Mouse (Mus musculus): ENCODE data around the gene Hbp1. TPM values are rescaled to one million over a fixed set of nuclear protein-coding genes. Genes with fewer than 3 reads are reported as not detected.

The Hbp1 gene
- 102 and 113 TPM in 2 replicates for total RNA-seq (2021)
- long read RNA-seq, experiment 1, transcript Hbp1-202 (11 exons, 3,142 nt), result major isoform, 131 of 173 reads
- long read RNA-seq, experiment 1, partial matches to known transcripts, result 19 of 173 reads
- long read RNA-seq, experiment 1, other reads (novel, unspliced or antisense), result 19 of 173 reads
- long read RNA-seq, experiment 2, transcript Hbp1-202 (11 exons, 3,142 nt), result major isoform, 64 of 94 reads
- long read RNA-seq, experiment 2, partial matches to known transcripts, result 14 of 94 reads
- long read RNA-seq, experiment 2, other reads (novel, unspliced or antisense), result 14 of 94 reads

GRCm38 (mm10) chr12:31949759-31950658 lies at the start of gene Hbp1:
Gene Hbp1, minus strand, starts transcription at chr12:31950535.
- DNase-seq, result peak; percentile 99

GRCm38 (mm10) chr12:31998706-31999105 lies 48.4 kb upstream of the Hbp1 start:
- no peak for DNase-seq

- no peak for DNase-seq
These were observed 47.1 kb upstream of the Hbp1 start for GRCm38 (mm10) chr12:31997328-31997878.

- DNase-seq, result no peak
These were observed 46.5 kb upstream of the Hbp1 start for GRCm38 (mm10) chr12:31996877-31997276.

DNA sequence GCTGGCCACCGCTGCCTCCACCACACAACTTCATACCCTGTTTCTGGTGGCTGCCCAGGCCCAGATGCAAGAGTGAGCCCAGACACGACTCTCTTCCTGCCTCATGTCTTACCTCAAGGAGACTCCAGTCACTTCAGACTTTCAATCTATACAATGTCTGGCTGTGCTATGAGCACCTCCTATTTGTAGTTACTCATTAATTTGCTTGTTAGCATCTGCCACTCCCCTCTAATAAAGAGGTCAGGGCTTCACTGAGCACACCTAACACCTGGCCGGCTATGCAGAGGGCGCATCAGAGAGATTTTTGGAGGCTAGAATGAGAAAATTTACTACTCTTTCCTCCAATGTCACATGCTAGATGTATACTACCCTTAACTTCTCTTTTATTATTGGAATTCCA lies 40.2 kb upstream of the Hbp1 start:
- no peak for DNase-seq

GRCm38 (mm10) chr12:31989726-31990125 lies 39.4 kb upstream of the Hbp1 start:
- no peak for DNase-seq

GRCm38 (mm10) chr12:31986463-31986862 lies 36.1 kb upstream of the Hbp1 start:
- DNase-seq, result no peak

- DNase-seq, result no peak
These were observed 35.4 kb upstream of the Hbp1 start for GRCm38 (mm10) chr12:31985738-31986137.

DNA sequence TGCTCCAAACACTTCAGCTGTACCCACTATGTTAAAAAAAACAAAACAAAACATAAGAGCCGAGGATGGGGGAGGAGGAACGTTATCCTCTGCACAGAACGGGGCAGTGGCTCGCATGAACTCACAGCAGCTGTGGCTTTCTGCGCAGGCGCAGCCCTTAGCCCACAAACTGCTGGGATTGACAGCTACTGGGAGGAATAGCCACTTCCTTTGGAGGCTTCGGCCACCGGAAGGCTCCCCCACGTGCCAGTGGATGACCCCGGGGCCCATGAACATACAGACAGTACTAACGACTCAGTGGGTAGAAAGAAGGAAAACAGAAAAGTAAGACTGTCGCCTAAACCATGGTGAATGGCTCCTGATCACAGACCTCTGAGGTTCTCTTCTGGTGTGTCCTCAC lies 34.3 kb upstream of the Hbp1 start:
- no peak for DNase-seq

GRCm38 (mm10) chr12:31984206-31984605 lies 33.9 kb upstream of the Hbp1 start:
- DNase-seq, result no peak

GRCm38 (mm10) chr12:31983769-31984168 lies 33.4 kb upstream of the Hbp1 start:
- DNase-seq, result no peak

- DNase-seq, result no peak
These were observed 32.9 kb upstream of the Hbp1 start for GRCm38 (mm10) chr12:31983238-31983637.

DNA sequence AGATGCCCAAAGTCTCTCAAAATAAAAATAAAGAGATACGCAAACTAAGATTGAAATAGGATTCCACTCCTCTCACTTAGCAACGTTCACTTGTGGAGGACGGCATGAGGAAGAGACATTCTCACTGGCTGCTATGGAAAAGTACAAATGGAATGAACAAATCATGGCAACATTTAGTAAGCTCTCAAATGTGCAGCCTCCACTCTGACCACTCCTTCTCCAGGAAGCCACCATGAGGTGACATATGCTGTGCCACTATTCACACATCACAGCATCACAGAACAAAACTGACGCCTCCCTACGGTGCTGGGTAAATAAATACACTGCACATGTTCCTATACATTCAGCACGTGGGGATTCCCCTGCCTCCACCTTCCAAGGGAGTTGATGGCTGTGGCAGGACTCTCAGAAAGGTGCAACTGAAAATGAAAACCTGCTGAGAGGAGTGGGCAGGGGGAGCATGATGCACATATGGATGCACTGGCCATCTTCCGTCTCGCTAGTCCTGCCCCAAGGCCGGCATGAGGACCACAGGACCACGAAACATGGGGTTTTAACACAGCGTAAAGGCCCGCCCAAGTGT lies 27.4 kb upstream of the Hbp1 start:
- no peak for DNase-seq

DNA sequence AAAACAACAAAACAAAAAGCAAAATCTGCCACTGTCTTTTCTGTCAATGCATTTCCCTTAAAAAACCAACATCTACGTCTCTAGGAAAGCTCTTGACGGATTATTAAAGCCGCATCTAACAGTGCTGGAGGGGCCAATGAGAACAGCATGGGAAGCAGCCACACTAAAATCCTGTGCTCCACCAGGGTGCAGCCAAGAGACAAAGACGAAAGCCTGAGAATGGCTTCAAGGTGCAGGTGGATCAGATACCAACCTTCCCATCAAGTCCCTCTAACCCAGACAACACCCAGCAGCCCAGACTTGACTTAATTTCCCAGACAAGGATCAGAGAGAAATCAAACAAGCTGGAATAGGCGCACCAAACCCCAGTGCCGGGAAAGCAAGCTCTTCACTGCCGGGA lies 26.2 kb upstream of the Hbp1 start:
- peak; percentile 46 for DNase-seq

DNA sequence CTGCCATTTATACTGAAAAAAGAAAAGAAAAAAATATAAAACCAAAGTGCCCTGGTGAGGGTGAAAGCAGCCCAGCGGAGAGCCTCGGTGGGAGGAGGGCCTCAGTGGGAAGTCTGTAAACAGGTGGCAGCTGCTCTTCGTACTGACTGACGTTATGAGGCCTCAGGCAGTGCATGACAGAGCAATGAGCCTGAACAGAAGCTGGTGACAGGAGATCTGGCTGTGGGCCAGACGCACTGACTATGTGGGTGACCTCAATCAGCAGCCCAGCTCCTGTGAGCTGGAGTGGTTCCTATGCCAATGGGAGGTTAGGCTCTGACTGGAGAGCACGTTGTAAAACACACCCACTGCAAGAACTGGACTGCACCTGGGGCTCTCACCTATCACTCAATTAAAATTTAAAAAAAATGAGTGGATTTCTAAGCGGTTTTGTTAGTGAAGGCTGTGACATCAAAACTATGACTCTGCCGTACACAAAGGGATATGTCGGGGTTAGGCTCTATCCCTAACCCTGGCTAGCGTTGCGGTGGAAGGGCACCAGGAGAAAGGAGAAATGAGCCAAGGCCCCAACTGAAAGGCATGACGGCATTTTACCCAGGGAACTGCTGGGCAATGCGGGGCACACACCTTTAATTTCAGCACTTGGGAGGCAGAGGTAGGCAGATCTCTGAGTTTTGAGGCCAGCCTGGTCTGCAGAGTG lies 23.3 kb upstream of the Hbp1 start:
- DNase-seq, result peak; percentile 93

DNA sequence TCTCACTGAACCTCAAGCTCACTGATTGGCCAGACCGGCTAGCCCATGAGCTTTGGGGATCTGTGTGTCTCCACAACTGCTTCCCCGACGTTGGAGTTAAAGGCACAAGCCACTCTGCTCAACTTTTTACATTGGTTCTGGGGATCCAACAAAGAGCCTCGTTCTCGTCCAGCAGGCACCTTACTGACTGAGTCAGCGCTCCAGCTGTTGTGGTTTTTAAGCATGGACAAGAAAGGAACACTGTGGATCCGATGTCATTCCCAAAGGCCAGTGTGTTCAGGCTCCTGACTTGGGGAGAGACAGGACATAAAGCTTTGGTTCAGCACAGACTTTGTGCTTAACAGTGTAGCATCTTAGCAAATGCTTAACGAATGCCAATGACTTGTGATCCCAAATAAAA lies 21.2 kb upstream of the Hbp1 start:
- no peak for DNase-seq

GRCm38 (mm10) chr12:31969111-31969510 lies 18.8 kb upstream of the Hbp1 start:
- peak; percentile 16 for DNase-seq

DNA sequence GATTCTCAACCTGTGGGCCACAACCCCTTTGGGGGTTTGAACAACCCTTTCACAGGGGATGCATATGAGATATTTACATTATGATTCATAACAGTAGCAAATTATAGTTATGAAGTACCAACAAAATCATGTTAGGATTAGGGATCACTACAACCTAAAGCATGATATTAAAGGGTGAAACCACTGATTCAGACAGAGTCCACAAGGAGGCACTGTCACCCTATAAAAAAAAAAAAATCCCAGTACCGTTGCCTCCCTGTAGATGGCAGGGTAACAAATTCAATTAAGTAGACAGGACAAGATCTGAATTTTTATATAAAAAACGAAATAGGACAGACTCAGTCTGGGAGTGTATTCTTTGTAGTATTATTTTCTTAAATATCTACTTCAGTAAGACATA lies 17.2 kb upstream of the Hbp1 start:
- DNase-seq, result peak; percentile 45

GRCm38 (mm10) chr12:31966405-31966804 lies 16.1 kb upstream of the Hbp1 start:
- DNase-seq, result no peak

- no peak for DNase-seq
These were observed 15.3 kb upstream of the Hbp1 start for GRCm38 (mm10) chr12:31965517-31966212.

- no peak for DNase-seq
These were observed 13.7 kb upstream of the Hbp1 start for GRCm38 (mm10) chr12:31964074-31964473.

GRCm38 (mm10) chr12:31955843-31956242 lies 5.5 kb upstream of the Hbp1 start:
- no peak for DNase-seq
